Mouse (Mus musculus) limb, embryonic 14.5 days (tissue): ENCODE data around the gene Clns1a. TPM values are rescaled to one million over a fixed set of nuclear protein-coding genes. Genes with fewer than 3 reads are reported as not detected.

Experiments
- ATAC-seq: fragments of 200-750 bp; cut with Nextera tagmentation; 2 replicates; pipeline ENCODE4 v1.8.0; 2017; ENCODE audit warnings: low read depth, moderate number of reproducible peaks, moderate TSS enrichment; ENCODE audit not compliant: low FRiP score
- DNase-seq: peaks from one replicate; pipeline ENCODE4 v3.0.0-alpha.2; 2015; ENCODE audit warnings: low spot score
- H3K27ac ChIP-seq: fragments of 300-500 bp; sonication (generic); replicated peaks from 2 replicates; pipeline ENCODE4 v1.5.1; 2014; ENCODE audit warnings: low read depth, mild to moderate bottlenecking, low read length, moderate library complexity, mixed read lengths
- H3K27me3 ChIP-seq: fragments of 300-500 bp; sonication (generic); 2 replicates; pipeline ENCODE4 v1.6.1; 2014; ENCODE audit warnings: low read length, mixed read lengths; ENCODE audit not compliant: control insufficient read depth, insufficient read depth
- H3K36me3 ChIP-seq: fragments of 300-500 bp; sonication (generic); 2 replicates; pipeline ENCODE4 v1.6.1; 2014; ENCODE audit warnings: mild to moderate bottlenecking, low read length, moderate library complexity, mixed read lengths; ENCODE audit not compliant: control insufficient read depth, insufficient read depth
- H3K4me1 ChIP-seq: fragments of 300-500 bp; sonication (generic); 2 replicates; pipeline ENCODE4 v1.6.1; 2014; ENCODE audit warnings: antibody characterized with exemption, low read length, mixed read lengths; ENCODE audit not compliant: control insufficient read depth, insufficient read depth
- H3K4me2 ChIP-seq: fragments of 300-500 bp; sonication (generic); replicated peaks from 2 replicates; pipeline ENCODE4 v1.6.1; 2014; ENCODE audit warnings: low read depth, mild to moderate bottlenecking, low read length, moderate library complexity; ENCODE audit not compliant: severe bottlenecking
- H3K4me3 ChIP-seq: fragments of 300-500 bp; sonication (generic); replicated peaks from 2 replicates; pipeline ENCODE4 v1.5.1; 2014; ENCODE audit warnings: low read length
- H3K9ac ChIP-seq: fragments of 300-500 bp; sonication (generic); 2 replicates; pipeline ENCODE4 v1.6.1; 2014; ENCODE audit warnings: mild to moderate bottlenecking, low read depth, low read length, moderate library complexity; ENCODE audit not compliant: severe bottlenecking
- H3K9me3 ChIP-seq: fragments of 300-500 bp; sonication (generic); 2 replicates; pipeline ENCODE4 v1.6.1; 2016; ENCODE audit warnings: low read length; ENCODE audit not compliant: control insufficient read depth
- POLR2A ChIP-seq: fragments of 200-500 bp; IDR thresholded peaks from 2 replicates; pipeline ENCODE4 v1.8.0; 2012; ENCODE audit warnings: inconsistent platforms, mild to moderate bottlenecking, moderate library complexity, borderline replicate concordance; ENCODE audit not compliant: insufficient read depth, insufficient read length; ENCODE audit errors: extremely low read depth
- WGBS: fragments of 180-500 bp; shearing (Covaris S2); extraction: QIAGEN DNeasy Blood & Tissue Kit; methylation state at CpG from one replicate; pipeline ENCODE4 v1.1.7; 2014; 5-methylcytosine and 5-hydroxymethylcytosine counted together
- polyA plus RNA-seq, 2 experiments: library from polyadenylated mRNA; depleted of rRNA in 1 of 2; stranded (reverse) in 1 of 2; unstranded in 1 of 2; fragments of >200 nt; fragmentation: Nextera tagmentation in 1 of 2; extraction: Ambion mirVana in 1 of 2; gene quantifications; 2 replicates each; pipeline versions ENCODE4 v1.2.1 to v1.2.3; 2012 to 2014

Gene Clns1a
- polyA plus RNA-seq, 2 experiments, result 107 to 193 TPM

- Histone ChIP-seq H3K4me3 (no peak overlapping the region), H3K27me3 (no peaks in the 10 kb centered on the region), H3K9ac (no peak overlapping the region), H3K4me1 (peaks cover 2% of the 10 kb centered on the region; the same call in 1 of the 2 replicates), H3K9me3 (no peaks in the 10 kb centered on the region), H3K36me3 (no peaks in the 10 kb centered on the region), H3K4me2 (no peak overlapping the region), H3K27ac (no peak overlapping the region)
- ATAC-seq (0 out of 2 replicates have a peak, but pooled peaks have one; percentile 60), DNase-seq (peak; percentile 78)
- 10% methylated on average over 3 of the region's 3 CpGs for WGBS
- no peak for TF ChIP-seq POLR2A
Measured at GRCm38 (mm10) chr7:97745299-97745698, 48.9 kb downstream of the Clns1a start.

- H3K36me3 ChIP-seq, result no peaks in the 10 kb centered on the region
- no peak overlapping the region for H3K9ac ChIP-seq
- TF ChIP-seq POLR2A, result no peak
- H3K27ac ChIP-seq, result no peak overlapping the region
- no peak overlapping the region for H3K4me3 ChIP-seq
- no peak overlapping the region for H3K4me2 ChIP-seq
- 81% methylated on average over 4 of the region's 4 CpGs for WGBS
- H3K4me1 ChIP-seq, result peaks cover 2% of the 10 kb centered on the region; the same call in 1 of the 2 replicates
- no peak for DNase-seq
- H3K9me3 ChIP-seq, result no peaks in the 10 kb centered on the region
- ATAC-seq, result no peak
- no peaks in the 10 kb centered on the region for H3K27me3 ChIP-seq
Measured at GRCm38 (mm10) chr7:97747176-97747707, 50.8 kb downstream of the Clns1a start.

GRCm38 (mm10) chr7:97747787-97748497 is 51.5 kb downstream of the Clns1a start:
- Histone ChIP-seq H3K9ac (no peak overlapping the region), H3K27me3 (no peaks in the 10 kb centered on the region), H3K4me3 (no peak overlapping the region), H3K36me3 (no peaks in the 10 kb centered on the region), H3K9me3 (no peaks in the 10 kb centered on the region), H3K4me2 (peak overlapping the region; percentile 27; the same call in 1 of the 2 replicates), H3K27ac (0 out of 2 replicates have a peak overlapping the region, but pooled peaks have one; percentile 1), H3K4me1 (peaks cover 2% of the 10 kb centered on the region; the same call in 1 of the 2 replicates)
- DNase-seq (peak; percentile 87), ATAC-seq (peak; percentile 81; the same call in 1 of the 2 replicates)
- WGBS, result 26% methylated on average over 28 of the region's 28 CpGs
- TF ChIP-seq POLR2A, result peak; percentile 32; the same call in 1 of the 2 replicates

- peak overlapping the region; percentile 10; the same call in 1 of the 2 replicates for H3K4me2 ChIP-seq
- no peak for TF ChIP-seq POLR2A
- ATAC-seq, result no peak
- WGBS, result 70% methylated on average over 10 of the region's 10 CpGs
- no peak overlapping the region for H3K4me3 ChIP-seq
- no peaks in the 10 kb centered on the region for H3K36me3 ChIP-seq
- no peaks in the 10 kb centered on the region for H3K9me3 ChIP-seq
- 0 out of 2 replicates have a peak overlapping the region, but pooled peaks have one; percentile 1 for H3K27ac ChIP-seq
- no peaks in the 10 kb centered on the region for H3K27me3 ChIP-seq
- no peak overlapping the region for H3K9ac ChIP-seq
- no peak for DNase-seq
- H3K4me1 ChIP-seq, result peaks cover 2% of the 10 kb centered on the region; the same call in 1 of the 2 replicates
Measured at GRCm38 (mm10) chr7:97748527-97749206, 52.2 kb downstream of the Clns1a start.
